Mouse (Mus musculus) urinary bladder, postnatal 10 days (tissue): ENCODE results near the gene Fgfr2.

Experiments
- DNase-seq: peaks from one replicate; pipeline ENCODE4 v3.0.0; 2022; ENCODE audit warnings: low spot score

Gene Fgfr2

GRCm38 (mm10) chr7:130967901-130968300 is 2155.2 kb downstream of the Fgfr2 start:
- DNase-seq = no peak

DNA sequence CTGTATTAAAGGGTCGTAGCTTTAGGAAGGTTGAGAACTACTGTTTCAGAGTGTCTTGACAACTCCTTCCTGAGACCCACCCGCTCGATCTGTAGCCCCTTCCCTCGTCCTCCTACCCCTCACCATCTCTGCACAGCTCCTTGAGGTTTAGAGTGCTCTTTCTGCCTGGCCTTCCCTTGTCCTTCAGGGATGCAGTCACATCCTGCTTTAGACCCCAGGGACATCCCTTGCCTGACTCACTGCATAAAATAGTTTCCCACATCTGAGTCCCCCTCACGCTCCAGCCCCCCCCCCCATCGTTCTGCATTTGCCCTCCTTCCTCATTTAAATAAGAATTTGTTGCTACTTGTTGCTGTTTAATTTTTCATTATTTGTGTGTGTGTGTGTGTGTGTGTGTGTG is 2156.3 kb downstream of the Fgfr2 start:
- no peak for DNase-seq

DNA sequence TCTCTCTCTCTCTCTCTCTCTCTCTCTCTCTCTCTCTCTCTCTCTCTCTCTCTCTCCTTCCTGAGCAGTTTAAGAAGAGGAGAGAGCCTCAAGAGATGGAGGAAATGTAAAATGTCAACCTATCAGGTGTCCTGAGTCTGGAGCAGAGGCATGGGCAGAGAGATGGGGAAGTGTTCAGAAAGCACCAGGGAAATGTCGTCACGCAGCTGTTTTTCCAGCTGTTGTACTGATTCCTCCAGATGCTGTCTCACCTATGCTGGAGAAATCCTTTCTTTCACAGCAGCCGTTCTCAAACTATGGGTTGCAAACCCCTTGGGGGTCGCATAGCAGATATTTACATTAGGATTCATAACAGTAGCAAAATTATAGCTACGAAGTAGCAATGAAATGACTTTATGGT is 2156.7 kb downstream of the Fgfr2 start:
- no peak for DNase-seq

DNA sequence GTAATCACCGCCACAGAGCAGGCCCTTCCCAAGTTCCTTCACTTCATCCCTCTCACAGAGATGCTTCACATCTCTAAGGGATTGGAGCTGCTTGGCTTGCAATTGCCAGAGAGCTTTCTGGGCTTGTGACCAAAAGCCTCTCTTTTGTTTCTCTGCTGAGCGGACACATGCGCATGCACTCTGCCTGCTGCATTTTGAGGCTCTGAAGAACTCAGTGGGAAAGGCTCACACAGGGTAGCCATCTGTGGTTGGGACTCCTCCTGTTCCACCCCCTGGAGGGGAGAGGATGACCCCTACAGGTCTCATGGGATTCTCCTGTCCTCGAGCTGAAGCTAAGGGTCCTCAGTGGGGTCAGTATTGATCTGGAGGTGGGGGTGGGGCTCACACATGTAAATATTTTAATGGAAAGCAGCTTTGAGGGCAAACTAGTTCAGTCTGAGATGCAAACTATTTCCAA is 2157.2 kb downstream of the Fgfr2 start:
- DNase-seq = no peak

GRCm38 (mm10) chr7:130965396-130965795 is 2157.8 kb downstream of the Fgfr2 start:
- no peak for DNase-seq

DNA sequence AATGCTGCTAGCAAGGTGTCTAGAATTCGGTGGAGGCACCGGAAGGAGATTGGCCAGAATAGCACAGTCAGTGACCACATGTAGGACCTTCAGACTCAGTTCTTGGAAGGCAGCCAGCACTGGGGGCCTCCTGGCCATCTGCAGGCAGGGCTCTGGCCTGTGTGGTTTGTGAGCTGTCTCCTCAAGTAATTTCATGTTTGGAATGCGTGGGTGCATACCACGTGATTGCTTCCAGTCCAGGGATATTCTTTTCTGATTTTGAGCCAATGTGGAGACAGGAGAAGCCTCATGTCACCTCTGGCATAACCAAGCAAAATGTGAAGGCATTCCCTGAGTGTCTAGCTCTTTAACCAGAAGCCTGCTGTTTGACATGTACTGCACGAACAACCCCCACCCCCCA is 2158.5 kb downstream of the Fgfr2 start:
- DNase-seq = no peak

DNA sequence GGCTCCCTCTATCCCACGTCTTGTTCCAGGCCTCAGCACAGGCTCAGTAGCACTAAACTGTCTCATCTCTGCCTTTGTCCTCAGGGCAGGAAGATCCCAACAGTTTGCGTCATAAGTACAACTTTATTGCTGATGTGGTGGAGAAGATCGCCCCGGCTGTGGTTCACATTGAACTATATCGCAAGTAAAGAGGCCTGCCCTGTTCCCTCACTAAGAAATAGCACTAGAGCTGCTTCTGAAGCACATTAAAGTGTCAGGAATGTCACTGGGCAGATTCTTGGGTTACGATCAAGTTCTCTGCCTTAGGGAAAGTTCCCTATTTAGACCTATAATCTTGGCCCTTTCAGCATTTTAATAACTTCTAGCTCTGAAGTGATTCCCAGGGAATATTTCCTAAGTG is 2161.7 kb downstream of the Fgfr2 start:
- no peak for DNase-seq

- no peak for DNase-seq
These were observed 2163.3 kb downstream of the Fgfr2 start for GRCm38 (mm10) chr7:130959868-130960267.

DNA sequence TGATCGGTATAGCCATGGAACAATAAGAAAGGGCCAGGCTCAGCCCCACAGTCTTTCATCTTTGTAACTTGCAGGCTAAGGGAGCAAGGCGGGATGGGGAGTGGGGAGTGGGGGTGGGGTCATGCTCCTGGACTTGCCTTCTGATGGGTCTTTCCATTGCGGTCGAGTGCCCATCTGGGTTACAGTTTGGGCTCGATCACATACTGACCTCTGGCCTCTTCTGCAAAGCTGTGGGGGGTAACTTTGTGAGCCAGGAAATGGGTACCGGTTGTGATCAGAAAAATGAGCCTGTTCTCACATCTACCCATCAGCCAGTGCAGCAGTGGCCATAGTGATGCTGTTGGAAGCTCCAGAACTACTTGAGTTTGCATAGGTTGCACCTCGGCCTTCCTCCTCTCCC is 2164.6 kb downstream of the Fgfr2 start:
- DNase-seq = no peak

- no peak for DNase-seq
These were observed 2169.0 kb downstream of the Fgfr2 start for GRCm38 (mm10) chr7:130954177-130954601.

- no peak for DNase-seq
These were observed 2169.8 kb downstream of the Fgfr2 start for GRCm38 (mm10) chr7:130953376-130953775.

- no peak for DNase-seq
These were observed 2172.1 kb downstream of the Fgfr2 start for GRCm38 (mm10) chr7:130951004-130951403.

DNA sequence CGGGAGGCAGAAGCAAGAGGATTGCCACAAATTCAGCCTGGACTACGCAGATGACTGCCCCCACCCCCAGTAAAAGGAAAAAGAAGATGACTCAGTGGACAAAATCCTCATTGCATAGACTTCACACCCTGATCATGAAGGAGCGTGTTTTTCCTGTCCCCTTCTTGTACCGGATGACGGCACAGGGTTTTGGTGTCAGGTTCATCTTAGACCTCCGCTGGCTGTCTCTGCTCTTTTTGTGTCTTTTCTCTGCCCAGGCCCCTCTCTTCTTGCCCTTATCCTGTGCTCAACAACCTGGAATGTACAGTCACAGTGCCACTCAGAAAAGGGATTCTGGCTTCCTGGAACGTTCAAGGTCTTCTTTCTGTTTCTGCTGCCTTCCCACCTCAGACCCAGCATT is 2172.7 kb downstream of the Fgfr2 start:
- no peak for DNase-seq

GRCm38 (mm10) chr7:130949331-130949751 is 2173.8 kb downstream of the Fgfr2 start:
- DNase-seq = no peak

- DNase-seq = no peak
These were observed 2174.5 kb downstream of the Fgfr2 start for GRCm38 (mm10) chr7:130948563-130949208.

- no peak for DNase-seq
These were observed 2176.8 kb downstream of the Fgfr2 start for GRCm38 (mm10) chr7:130946303-130946702.

GRCm38 (mm10) chr7:130945730-130946129 is 2177.4 kb downstream of the Fgfr2 start:
- no peak for DNase-seq

DNA sequence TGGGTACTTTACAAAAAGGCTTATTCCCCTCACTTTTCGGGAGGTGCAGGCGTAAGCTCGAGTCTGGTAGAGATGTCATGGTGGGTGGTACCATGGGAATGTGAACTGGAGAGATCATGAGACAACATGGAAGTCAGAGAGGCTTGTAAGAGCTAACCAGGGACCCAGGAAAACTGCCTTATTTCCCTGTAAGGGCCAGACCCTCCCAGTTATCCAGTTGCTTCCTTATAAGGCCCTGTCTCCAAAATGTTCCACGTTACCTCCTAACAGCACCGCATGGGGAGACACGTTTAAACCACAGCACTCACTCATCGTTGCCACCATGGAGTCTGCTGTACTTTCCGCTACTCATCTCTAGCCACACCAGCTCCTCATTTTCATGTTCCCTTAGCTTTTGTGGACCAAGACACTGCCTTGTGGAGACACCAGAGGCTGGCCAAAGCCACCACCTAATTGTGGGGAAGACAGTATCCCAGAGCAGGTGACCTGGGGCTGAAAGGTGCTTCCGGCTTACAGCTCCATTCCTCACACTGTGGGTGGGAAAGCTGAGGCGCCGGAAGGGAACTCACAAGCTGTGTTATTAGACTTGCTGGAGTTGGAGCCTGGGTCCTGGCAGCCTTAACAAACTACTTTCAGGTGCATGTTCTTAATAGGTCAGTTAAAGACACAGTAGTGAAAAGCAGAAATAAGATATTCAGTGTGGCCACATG is 2178.2 kb downstream of the Fgfr2 start:
- no peak for DNase-seq

DNA sequence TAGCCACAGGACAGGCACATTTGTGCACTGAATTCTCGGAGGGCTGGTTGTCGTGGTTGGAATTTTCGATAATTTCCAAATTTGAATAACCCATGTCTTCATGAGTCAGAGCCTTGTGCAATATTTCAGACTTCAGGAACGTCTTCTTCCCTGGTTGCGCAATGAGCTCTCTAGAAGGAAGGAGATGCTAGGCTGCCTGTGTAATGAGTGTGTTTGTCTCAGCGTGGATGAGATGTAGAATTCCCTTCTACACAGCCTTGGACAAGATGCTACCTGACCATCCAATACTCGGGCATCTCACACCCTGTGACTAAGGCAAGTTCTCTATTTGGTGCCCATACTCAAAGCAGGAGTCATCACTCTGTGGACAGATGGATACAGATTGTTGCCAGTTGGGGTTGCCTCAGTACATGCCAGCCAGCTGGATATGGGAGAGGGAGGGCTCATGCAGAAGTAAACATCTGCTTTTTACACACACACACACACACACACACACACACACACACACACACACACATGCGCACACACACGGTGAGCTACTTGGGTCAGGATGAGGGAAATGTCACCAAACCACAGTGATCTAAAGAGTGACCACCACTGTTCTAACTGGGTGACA is 2179.8 kb downstream of the Fgfr2 start:
- no peak for DNase-seq

GRCm38 (mm10) chr7:130940733-130941132 is 2182.4 kb downstream of the Fgfr2 start:
- DNase-seq = no peak

DNA sequence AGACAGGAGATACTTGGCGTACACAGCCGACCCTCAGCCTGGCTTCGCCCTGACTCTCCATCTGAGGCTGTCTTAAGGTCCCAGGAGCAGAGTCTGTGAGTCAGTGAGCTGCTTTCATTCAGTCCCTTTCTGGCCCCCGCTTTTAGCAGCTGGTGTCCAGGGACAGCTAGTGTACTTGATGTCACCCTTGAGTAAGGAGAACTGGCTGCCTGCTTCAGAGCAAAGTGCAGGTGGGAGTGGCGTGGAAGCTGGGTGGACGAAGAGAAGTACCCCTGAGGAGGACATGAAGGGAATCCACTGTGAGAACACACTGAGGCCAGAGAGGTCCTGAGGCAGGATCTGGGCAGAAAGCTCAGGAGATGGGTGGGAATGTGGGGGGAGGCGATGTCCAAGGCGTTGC is 2184.3 kb downstream of the Fgfr2 start:
- DNase-seq = no peak

- no peak for DNase-seq
These were observed 2185.1 kb downstream of the Fgfr2 start for GRCm38 (mm10) chr7:130938005-130938404.

GRCm38 (mm10) chr7:130937266-130937841 is 2185.8 kb downstream of the Fgfr2 start:
- DNase-seq = no peak
